Mouse (Mus musculus) splenic B cell, adult 2 months (primary cell): ENCODE data around the gene Hist1h3b.
"Not testable (repeated sequence)": the region's sequence is repeated elsewhere in the genome, so short reads cannot be mapped to it uniquely, and the experiment has no call there.

Experiments
- DNase-seq: peaks from one replicate; pipeline ENCODE4 v3.0.0-alpha.2; 2011; ENCODE audit warnings: low read depth, low spot score
- H3K27me3 ChIP-seq: 2 replicates; pipeline ENCODE4 v1.6.1; 2012; ENCODE audit warnings: mild to moderate bottlenecking, low read length, moderate library complexity, mixed read lengths; ENCODE audit not compliant: control insufficient read depth, poor library complexity, insufficient read depth, severe bottlenecking
- H3K36me3 ChIP-seq: 2 replicates; pipeline ENCODE4 v1.6.1; 2012; ENCODE audit warnings: mild to moderate bottlenecking, low read length, moderate library complexity, mixed read lengths; ENCODE audit not compliant: control insufficient read depth, poor library complexity, insufficient read depth, severe bottlenecking

Gene Hist1h3b

DNA sequence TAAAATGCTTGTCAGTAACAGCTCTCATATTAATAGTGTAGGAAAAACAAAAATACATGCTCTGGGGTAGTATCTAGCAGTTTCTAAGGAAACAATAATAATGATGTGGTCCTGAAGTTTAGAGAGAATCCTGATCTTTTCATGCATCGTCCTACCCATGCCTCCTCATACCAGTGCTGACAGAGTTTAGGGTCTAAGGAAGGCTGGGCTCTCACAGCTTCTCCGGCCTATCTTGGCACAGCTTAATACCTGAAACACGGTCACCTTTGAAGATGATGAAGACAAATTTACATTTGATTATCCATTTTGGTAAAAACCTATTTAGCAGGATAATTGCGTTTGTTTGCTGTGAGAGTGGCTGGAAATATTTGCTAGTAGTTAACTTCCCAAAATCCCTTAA, 8.1 kb upstream of the Hist1h3b start:
- 0 out of 2 replicates have a peak, but pooled peaks cover 2% of the 10 kb centered on the region for H3K36me3 ChIP-seq
- DNase-seq, result no peak
- no peaks in the 10 kb centered on the region for H3K27me3 ChIP-seq

DNA sequence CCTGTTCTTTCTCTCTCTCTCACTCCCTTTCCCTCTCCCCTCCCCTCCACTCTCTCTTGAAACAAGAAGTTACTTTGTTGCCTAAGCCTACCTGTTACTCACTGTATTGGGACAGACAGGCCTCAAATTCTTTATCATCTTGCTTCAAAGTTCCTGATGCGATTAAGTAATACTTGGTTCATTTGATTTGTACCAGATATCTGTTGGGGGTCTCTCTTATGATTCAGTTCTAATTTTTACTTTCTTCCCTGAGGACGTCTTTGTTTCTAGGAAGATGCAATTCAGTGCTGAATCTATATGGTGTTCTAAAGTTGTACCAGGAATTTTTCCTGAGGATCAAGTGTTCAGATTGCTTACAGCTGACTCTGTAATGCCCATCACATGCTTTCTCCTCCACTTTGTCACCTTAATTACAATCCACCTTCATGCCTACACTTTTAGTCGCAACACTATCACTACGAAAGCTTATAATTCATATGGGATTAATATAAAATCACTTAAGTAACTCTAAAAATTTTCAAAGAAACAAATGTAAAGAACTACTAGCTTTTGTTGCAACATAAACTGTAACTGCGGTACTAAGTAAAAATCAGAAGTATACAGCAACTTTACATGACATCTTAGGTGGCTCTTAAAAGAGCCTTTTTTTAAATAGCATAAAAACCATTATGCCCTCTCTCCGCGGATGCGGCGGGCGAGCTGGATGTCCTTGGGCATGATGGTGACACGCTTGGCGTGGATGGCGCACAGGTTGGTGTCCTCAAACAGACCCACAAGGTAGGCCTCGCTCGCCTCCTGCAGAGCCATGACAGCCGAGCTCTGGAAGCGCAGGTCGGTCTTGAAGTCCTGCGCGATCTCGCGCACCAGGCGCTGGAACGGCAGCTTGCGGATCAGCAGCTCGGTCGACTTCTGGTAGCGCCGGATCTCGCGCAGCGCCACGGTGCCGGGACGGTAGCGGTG, 7.4 kb upstream of the Hist1h3b start:
- no peaks in the 10 kb centered on the region for H3K27me3 ChIP-seq
- no peak for DNase-seq
- 0 out of 2 replicates have a peak, but pooled peaks cover 2% of the 10 kb centered on the region for H3K36me3 ChIP-seq

DNA sequence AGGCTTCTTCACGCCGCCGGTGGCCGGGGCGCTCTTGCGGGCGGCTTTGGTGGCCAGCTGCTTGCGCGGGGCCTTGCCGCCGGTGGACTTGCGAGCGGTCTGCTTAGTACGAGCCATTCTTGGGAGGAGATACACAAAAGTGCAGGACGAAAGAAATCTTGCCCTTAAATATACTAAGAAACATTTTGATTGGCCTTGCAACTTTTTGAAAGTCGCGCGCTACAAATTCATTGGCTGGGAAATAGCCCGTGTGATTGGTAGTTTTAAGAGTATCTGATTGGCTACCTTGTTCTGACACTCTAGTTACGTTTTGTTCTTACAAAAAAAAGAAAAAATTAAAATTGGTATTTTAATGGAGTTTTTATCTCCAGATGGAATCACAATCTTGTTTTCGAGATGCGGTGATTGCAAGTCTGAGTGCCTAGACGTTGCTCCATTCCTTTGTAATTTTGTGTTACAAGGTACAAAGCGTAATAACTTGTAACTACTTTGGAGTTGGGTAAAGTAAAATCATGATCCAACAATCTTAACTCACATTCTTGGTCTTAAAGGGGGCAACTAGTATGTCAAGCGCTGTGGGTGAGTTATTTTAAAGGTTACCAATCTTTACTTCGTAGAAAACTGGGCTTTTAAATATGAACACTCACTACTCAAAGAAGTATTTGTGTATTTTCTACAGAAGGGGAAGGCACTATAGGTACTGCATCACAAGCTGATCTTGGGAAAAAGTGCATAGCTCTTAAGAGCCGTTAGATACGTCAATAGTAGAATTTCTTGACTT, 6.5 kb upstream of the Hist1h3b start, which contains the start of gene Hist1h3c:
Hist1h3c (minus strand) TSS at position 222 of the 781 bp plus-strand sequence.
- Histone ChIP-seq H3K36me3 (0 out of 2 replicates have a peak, but pooled peaks cover 2% of the 10 kb centered on the region), H3K27me3 (no peaks in the 10 kb centered on the region)
- peak; percentile 92 for DNase-seq

DNA sequence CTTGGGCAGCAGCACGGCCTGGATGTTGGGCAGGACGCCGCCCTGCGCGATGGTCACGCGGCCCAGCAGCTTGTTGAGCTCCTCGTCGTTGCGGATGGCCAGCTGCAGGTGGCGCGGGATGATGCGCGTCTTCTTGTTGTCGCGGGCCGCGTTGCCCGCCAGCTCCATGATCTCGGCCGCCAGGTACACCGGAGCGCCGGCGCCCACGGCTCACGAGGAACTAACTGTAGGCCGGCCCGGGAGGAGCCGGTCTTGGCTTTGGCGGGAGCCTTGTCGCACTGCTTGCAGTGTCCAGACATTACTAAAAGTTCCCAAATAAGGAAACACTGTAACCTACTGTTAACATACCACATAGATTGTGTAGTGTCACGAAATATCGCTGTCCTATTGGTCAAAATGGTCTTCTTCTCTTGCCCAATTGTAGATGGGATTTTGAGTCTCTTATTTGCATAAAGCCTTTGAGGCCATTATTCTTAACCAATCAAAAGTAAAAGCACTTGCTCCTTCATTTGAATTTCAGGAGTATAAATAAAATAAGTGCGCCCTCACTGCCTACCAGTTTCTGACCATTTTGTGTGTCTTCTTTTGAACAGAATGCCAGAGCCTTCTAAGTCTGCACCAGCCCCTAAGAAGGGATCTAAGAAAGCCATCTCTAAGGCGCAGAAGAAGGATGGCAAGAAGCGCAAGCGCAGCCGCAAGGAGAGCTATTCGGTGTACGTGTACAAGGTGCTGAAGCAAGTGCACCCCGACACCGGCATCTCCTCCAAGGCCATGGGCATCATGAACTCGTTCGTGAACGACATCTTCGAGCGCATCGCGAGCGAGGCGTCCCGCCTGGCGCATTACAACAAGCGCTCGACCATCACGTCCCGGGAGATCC, 5.6 kb upstream of the Hist1h3b start, which contains the start of gene Hist1h2bb:
Hist1h2bb (plus strand) TSS at position 534 of the 880 bp plus-strand sequence.
- DNase-seq, result peak; percentile 94
- H3K27me3 ChIP-seq, H3K36me3 ChIP-seq: not testable (repeated sequence)

DNA sequence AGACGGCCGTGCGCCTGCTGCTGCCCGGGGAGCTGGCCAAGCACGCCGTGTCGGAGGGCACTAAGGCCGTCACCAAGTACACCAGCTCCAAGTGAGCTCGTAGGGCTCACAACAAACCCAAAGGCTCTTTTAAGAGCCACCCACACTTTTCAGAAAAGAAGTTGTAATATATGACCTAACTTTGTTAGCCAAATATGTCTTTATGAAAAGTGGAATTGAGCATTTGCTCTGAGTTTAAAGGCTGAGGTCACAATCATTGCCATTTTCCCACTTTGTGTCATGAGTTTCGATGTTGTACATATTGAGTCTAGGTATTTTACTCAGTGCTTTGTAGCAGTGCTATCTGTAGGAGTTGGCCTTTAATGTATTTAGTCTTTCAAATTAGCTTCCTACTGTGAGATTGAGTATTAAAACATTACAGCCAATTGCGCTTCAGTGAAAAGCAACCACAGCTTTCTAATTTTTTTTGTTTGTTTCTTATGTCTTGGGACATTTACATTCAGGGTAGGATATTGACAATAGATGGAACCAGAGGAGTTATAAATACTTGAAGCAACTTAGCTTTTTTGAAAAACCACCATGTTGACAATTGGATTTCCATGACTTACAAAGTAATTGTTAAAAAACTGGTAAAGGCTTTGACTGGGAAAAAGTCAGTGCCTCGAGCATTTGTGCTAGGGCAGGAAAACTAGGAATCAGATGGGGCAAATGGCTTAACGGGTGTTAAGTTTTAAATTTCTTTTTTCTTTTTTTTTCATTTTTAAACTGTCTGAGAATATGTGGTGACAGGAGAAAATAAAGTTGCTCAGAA, 4.8 kb upstream of the Hist1h3b start:
- Histone ChIP-seq H3K36me3 (0 out of 2 replicates have a peak, but pooled peaks cover 1% of the 10 kb centered on the region), H3K27me3 (no peaks in the 10 kb centered on the region)
- peak; percentile 37 for DNase-seq

DNA sequence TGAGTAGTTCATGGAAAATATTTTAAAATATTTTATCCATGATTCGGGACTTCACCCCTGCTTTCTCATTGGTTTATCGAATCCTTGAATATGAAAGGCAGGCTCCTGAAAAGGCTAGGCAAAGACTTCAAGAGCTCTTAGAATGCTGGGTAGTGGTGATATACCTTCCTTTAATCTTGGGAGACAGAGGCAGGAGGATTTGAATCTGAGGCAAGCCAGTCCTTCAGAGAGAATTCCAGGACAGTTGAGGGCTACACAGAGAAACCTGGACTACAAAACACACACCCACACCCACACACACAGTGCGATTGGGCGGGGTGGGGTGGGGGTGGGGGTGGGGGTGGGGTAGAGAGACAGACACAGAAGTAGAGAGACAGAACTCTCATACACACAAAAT, 4.2 kb upstream of the Hist1h3b start:
- Histone ChIP-seq H3K36me3 (no peaks in the 10 kb centered on the region), H3K27me3 (no peaks in the 10 kb centered on the region)
- no peak for DNase-seq

DNA sequence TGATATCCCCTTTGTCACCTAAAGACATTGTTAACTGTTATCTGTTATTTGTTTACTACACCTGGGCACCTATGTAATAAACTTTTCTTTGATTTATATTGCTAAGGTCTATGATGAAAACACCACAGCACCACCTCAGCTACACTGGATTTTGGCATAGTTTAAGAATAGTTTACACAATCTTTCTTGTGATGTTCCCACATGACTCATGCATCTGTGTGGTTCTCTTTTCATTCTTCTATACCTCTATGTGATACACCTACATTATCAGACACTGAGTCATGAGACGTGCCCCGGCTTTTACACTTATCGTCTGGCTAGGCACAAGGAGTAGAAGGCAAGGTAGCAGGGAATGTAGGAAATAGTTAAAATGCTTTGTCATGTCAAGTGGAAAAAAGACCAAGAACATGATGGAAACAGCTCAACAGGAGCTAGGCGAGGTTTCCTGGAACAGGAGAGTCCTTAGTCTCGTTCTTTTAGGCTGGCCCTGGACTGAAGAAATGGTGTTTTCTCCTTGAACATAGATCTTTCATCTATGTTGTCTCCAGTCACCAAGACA, 2.4 kb upstream of the Hist1h3b start:
- H3K27me3 ChIP-seq, result no peaks in the 10 kb centered on the region
- no peaks in the 10 kb centered on the region for H3K36me3 ChIP-seq
- no peak for DNase-seq

DNA sequence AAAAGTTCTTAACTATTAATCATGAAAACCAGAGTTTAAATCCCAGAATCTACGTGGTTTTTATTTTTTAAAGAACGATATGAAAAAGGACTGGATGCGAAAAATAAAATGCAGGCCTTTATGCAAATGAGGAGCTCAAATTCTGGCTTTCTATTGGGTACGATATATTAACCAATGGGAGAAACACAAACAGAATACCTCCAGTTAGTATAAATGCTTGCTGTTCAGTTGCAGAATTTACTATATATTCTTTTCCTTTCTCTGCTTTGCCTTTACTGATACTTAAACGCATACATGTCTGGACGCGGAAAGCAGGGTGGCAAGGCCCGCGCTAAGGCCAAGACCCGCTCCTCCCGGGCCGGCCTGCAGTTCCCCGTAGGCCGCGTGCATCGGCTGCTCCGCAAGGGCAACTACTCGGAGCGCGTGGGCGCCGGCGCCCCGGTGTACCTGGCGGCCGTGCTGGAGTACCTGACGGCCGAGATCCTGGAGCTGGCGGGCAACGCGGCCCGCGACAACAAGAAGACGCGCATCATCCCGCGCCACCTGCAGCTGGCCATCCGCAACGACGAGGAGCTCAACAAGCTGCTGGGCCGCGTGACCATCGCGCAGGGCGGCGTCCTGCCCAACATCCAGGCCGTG, 1.1 kb upstream of the Hist1h3b start, which contains the start of gene Hist1h2ab:
Hist1h2ab (plus strand) TSS at position 288 of the 639 bp plus-strand sequence.
- DNase-seq, result peak; percentile 80
- not testable (repeated sequence) for H3K27me3 ChIP-seq, H3K36me3 ChIP-seq

DNA sequence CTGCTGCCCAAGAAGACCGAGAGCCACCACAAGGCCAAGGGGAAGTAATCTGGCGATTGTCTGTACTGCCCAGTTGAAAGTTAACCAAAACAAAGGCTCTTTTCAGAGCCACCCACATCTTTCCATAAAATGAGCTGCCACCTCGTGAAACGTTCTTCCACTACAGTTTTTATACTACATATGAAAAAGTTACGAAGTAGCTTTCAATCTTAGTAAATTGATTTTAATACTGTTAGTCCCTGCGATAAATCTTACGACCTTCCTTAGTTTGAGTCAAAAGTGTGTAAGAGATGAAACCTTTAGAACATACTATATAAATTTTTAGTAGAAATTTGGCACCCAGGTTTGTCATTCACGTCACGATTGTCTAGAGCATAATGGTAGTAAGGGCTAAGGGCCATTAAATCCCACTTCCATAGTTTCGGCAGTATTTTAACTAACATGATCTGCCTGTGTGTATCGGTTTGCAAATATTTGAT, 550 bp upstream of the Hist1h3b start:
- DNase-seq, result peak; percentile 47
- H3K36me3 ChIP-seq, result no peaks in the 10 kb centered on the region

DNA sequence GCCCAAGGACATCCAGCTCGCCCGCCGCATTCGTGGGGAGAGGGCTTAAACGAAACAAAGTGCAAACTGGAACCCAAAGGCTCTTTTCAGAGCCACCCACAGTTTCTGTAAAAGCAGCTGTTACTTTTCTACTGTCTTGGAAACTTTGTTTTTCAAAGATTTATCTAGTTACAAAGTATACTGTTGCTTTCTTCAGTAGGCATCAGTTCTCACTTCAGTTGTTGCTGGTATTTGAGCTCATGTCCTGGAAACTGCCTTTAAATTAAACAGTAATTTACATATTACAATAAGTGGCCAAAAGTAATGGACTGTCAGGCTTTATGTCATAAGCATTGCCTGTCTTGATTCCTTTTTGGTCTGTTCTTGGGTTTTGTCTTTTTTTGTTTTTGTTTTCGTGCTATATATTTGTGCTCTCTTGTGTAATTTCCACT, 690 bp downstream of the Hist1h3b start:
- DNase-seq, result no peak
- Histone ChIP-seq H3K36me3 (no peaks in the 10 kb centered on the region), H3K27me3 (no peaks in the 10 kb centered on the region)

More for the DNA sequence above, 550 bp upstream of the Hist1h3b start:
- no peaks in the 10 kb centered on the region for H3K27me3 ChIP-seq

DNA sequence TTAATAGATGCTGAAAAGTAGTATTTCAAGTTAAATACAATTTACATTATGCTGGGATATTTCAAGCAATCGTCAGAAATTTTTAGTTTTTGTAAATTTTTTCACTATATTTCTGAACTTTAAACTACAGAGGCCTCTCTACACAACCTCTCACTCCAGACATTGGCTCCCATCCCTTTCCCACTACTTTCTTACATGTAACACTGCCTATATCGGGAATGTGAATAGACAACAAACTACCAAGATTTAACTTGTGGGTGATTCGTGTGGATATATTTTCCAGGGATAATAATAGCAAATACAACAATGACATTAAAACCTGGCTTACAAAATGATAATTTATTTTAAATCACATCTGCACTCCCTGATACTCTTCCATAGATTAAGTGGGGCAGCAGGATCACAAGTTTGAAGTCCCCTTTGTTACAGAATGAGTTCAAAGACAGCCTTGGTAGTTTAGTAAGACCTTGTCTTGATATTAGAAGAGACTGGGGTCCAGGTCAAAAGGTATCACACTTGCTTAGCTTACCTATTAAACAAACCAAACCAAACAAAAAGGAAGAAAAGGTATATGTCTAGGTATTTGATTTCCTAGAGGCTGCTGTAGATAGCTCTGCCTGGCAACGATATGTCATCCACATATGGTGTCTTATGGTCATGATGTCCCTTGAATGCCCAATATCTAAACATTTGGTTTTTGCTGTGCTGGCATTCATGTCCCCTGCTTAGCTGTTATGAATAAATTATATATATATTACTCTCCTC, 1.4 kb downstream of the Hist1h3b start:
- DNase-seq, result no peak
- no peaks in the 10 kb centered on the region for H3K36me3 ChIP-seq
- H3K27me3 ChIP-seq, result no peaks in the 10 kb centered on the region

DNA sequence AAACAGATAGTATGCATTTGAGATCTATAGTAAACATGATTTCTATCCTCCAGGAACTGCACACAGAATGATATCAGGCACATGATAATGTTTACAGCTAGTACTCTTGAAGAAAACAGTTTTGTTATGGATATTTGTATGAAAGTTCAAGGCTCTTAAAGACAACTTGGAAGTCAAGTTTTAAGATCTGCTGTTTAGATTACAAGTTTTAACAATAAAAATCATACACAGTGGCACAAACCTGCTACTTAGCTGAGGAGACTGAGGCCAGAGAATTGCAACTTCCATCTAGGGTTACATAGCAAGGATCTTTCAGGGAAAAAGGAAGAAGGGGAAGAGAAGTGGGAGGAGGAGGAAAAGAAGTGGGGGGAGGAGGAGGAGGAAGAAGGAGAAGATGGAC, 2.9 kb downstream of the Hist1h3b start:
- no peaks in the 10 kb centered on the region for H3K36me3 ChIP-seq
- DNase-seq, result no peak
- H3K27me3 ChIP-seq, result no peaks in the 10 kb centered on the region
